Mouse (Mus musculus) CD4-positive, CD25-positive, alpha-beta regulatory T cell (primary cell): ENCODE results near the gene Pstk. TPM values are rescaled to one million over a fixed set of nuclear protein-coding genes. Genes with fewer than 3 reads are reported as not detected.

Experiments
- polyA plus RNA-seq: library from polyadenylated mRNA; unstranded; fragments of 100-300 nt; shearing (Covaris generic); gene quantifications from one replicate; pipeline ENCODE4 v1.2.1, GENCODE M21; 2017

Gene Pstk
- 46.3 TPM for polyA plus RNA-seq

GRCm38 (mm10) chr7:131370648-131371469 lies at the start of gene Pstk:
Gene Pstk (plus strand): TSS chr7:131371141.

GRCm38 (mm10) chr7:131322192-131322591 lies 48.7 kb upstream of the Pstk start, which contains the start of gene Cuzd1:
Gene Cuzd1 (minus strand): TSS chr7:131322292.

GRCm38 (mm10) chr7:131329416-131329815 lies 41.5 kb upstream of the Pstk start, which contains the start of gene Fam24b:
Gene Fam24b (minus strand): TSS chr7:131329516.

GRCm38 (mm10) chr7:131333564-131333963 lies 37.4 kb upstream of the Pstk start, which contains the start of gene Fam24a:
Gene Fam24a (plus strand): TSS chr7:131333864.

GRCm38 (mm10) chr7:131362615-131363300 lies 8.2 kb upstream of the Pstk start, which contains the start of gene 2310057M21Rik:
Gene 2310057M21Rik (minus strand): TSS chr7:131362759.

GRCm38 (mm10) chr7:131410416-131411058 lies 39.6 kb downstream of the Pstk start, which contains the start of the genes Ikzf5 and Acadsb:
Gene Ikzf5 (minus strand): TSS chr7:131410521.
Gene Acadsb (plus strand): TSS chr7:131410601.

Other genes with a start within 250 kb of the Pstk start
- not detected for gene 4933402N03Rik, start 224.8 kb upstream of the Pstk start, polyA plus RNA-seq
- 0.07 TPM for gene 5430419D17Rik, start 196.7 kb upstream of the Pstk start, polyA plus RNA-seq
- not detected for gene Cuzd1, start 48.8 kb upstream of the Pstk start, polyA plus RNA-seq
- gene Fam24b, start 41.6 kb upstream of the Pstk start, polyA plus RNA-seq, result not detected
- gene Fam24a, start 37.3 kb upstream of the Pstk start, polyA plus RNA-seq, result not detected
- gene 2310057M21Rik, start 8.4 kb upstream of the Pstk start, polyA plus RNA-seq, result 24.4 TPM
- 22.4 TPM for gene Ikzf5, start 39.4 kb downstream of the Pstk start, polyA plus RNA-seq
- 49.8 TPM for gene Acadsb, start 39.5 kb downstream of the Pstk start, polyA plus RNA-seq
- gene Hmx3, start 171.7 kb downstream of the Pstk start, polyA plus RNA-seq, result not detected
- 0.13 TPM for gene Hmx2, start 177.6 kb downstream of the Pstk start, polyA plus RNA-seq
- gene Bub3, start 189.1 kb downstream of the Pstk start, polyA plus RNA-seq, result 148 TPM